Mouse (Mus musculus) C2C12 (cell line): ENCODE data around the gene Fbxl17. TPM values are rescaled to one million over a fixed set of nuclear protein-coding genes. Genes with fewer than 3 reads are reported as not detected.

Experiments
- H3K27me3 ChIP-seq: one replicate; pipeline ENCODE4 v1.6.1; 2011; ENCODE audit not compliant: control insufficient read depth, insufficient read depth, insufficient read length
- H3K36me3 ChIP-seq: one replicate; pipeline ENCODE4 v1.6.1; 2011; ENCODE audit not compliant: control insufficient read depth, insufficient read depth
- H3K4me3 ChIP-seq: one replicate; pipeline ENCODE4 v1.5.1; 2011; ENCODE audit warnings: mild to moderate bottlenecking, control low read depth; ENCODE audit not compliant: poor library complexity, insufficient read depth, severe bottlenecking
- H3K79me2 ChIP-seq: one replicate; pipeline ENCODE4 v1.6.1; 2011; ENCODE audit not compliant: control insufficient read depth, insufficient read depth
- H3K79me3 ChIP-seq: one replicate; pipeline ENCODE4 v1.6.1; 2011; ENCODE audit warnings: low read depth, control low read depth
- H3ac ChIP-seq: one replicate; pipeline ENCODE3; 2011; ENCODE audit warnings: low read depth; ENCODE audit not compliant: control insufficient read depth, insufficient read length
- CEBPB ChIP-seq: IDR thresholded peaks from one replicate; pipeline ENCODE4 v1.6.1; 2011; ENCODE audit warnings: low read depth, mild to moderate bottlenecking, control low read depth, moderate library complexity
- CTCF ChIP-seq: IDR thresholded peaks from one replicate; pipeline ENCODE4 v1.5.1; 2011; ENCODE audit not compliant: control insufficient read depth, insufficient read depth, insufficient read length
- FOSL1 ChIP-seq: IDR thresholded peaks from one replicate; pipeline ENCODE4 v1.8.0; 2011; ENCODE audit warnings: mild to moderate bottlenecking, low read length; ENCODE audit not compliant: poor library complexity, insufficient read depth, severe bottlenecking
- MAX ChIP-seq: IDR thresholded peaks from one replicate; pipeline ENCODE4 v1.6.1; 2011; ENCODE audit warnings: mild to moderate bottlenecking, control low read depth
- MYOD1 ChIP-seq: IDR thresholded peaks from one replicate; pipeline ENCODE4 v1.6.1; 2011; ENCODE audit warnings: low read depth; ENCODE audit not compliant: control insufficient read depth, insufficient read length
- MYOG ChIP-seq: IDR thresholded peaks from one replicate; pipeline ENCODE4 v1.6.1; 2011; ENCODE audit not compliant: control insufficient read depth, insufficient read length; ENCODE audit errors: extremely low read depth
- USF1 ChIP-seq: IDR thresholded peaks from one replicate; pipeline ENCODE4 v1.6.1; 2011; ENCODE audit warnings: low read depth, mild to moderate bottlenecking, control low read depth, moderate library complexity
- polyA plus RNA-seq: library from polyadenylated mRNA; unstranded; fragments of >200 nt; fragmentation: generic; extraction: Trizol; gene quantifications from one replicate; pipeline ENCODE4 v1.2.1, GENCODE M21; 2012; ENCODE audit warnings: missing spikeins

Fbxl17 gene
- polyA plus RNA-seq, 1 experiment, result 6.3 TPM

DNA sequence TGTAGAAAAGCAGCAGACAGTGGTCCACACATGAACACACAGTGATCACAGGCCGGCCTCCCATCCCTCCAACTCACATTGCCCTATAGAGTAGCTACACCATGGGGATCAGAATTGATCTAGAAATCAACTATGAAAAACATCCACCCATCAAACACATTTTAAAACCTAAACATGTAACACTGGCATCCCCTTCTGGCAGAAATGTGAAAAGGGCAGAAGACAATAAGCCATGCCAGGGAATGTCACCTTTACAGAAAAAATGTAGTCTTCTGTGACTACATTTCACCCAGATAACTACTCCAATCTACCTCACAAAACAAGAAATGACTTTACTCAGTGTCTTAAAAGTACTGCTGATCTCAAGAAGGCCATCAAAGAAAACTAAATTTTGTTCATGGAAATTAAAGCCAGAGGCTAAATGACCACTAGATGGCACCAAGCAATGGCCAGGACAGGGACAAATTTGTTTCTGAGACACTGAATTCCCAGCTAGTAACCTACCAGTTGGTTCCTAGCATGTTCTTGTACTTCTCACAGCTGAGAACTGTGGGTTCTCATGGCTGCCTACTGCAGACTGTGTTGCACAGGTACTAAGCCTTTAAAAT lies 85.7 kb downstream of the Fbxl17 start:
- H3K4me3 ChIP-seq, result no peak overlapping the region
- H3K27me3 ChIP-seq, result no peaks in the 10 kb centered on the region
- no peak overlapping the region for H3ac ChIP-seq
- no peaks in the 10 kb centered on the region for H3K79me3 ChIP-seq
- no peaks in the 10 kb centered on the region for H3K79me2 ChIP-seq
- no peak for TF ChIP-seq CTCF
- no peak for TF ChIP-seq FOSL1
- no peak for TF ChIP-seq USF1
- no peaks in the 10 kb centered on the region for H3K36me3 ChIP-seq

DNA sequence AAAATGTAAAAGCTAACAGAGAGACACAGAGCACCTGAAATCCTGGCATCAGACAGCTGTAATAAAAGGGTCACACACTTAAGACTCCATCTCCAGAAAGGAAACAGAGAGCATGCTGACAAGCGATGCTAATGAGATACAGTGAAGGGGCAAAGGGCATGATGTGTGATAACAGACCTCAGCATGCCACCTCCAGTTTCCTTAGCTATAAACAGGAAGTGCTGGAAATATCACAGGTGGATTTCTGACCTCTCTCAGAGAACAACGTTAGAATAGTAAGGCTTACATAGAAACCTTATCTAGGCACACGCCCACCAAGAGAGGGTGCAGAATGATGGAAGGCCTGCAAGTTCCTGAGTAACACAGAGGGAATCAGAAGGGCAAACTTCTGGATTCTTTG lies 88.3 kb downstream of the Fbxl17 start:
- Histone ChIP-seq H3K79me2 (no peaks in the 10 kb centered on the region), H3K27me3 (no peaks in the 10 kb centered on the region), H3K4me3 (no peak overlapping the region), H3K79me3 (no peaks in the 10 kb centered on the region), H3K36me3 (no peaks in the 10 kb centered on the region), H3ac (no peak overlapping the region)
- TF ChIP-seq MYOD1 (no peak), CTCF (no peak), USF1 (no peak), CEBPB (no peak), MYOG (no peak), FOSL1 (no peak), MAX (no peak)

DNA sequence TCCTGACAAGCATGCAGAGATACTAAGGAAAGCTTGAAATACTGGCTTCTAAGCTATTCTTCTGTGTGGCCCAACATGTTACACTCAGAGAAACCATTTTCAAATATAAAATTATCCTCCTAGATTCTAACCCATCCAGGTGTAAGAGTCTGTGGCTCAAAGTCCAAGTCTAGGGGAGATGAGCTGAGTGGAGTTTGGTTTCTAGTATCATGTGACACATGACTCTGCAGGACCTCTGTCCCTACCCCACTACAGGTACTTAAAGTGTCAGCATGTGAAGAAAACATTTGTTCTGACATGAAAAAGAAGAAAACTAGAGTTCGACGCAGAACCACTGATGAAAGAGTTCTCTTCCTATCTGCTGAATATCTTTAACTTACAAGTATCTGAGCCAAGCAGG lies 89.7 kb downstream of the Fbxl17 start:
- no peaks in the 10 kb centered on the region for H3K79me2 ChIP-seq
- H3K4me3 ChIP-seq, result no peak overlapping the region
- H3K79me3 ChIP-seq, result no peaks in the 10 kb centered on the region
- no peaks in the 10 kb centered on the region for H3K27me3 ChIP-seq
- no peaks in the 10 kb centered on the region for H3K36me3 ChIP-seq
- TF ChIP-seq MYOG (no peak), CTCF (no peak), MYOD1 (no peak), FOSL1 (no peak), MAX (no peak)
- H3ac ChIP-seq, result no peak overlapping the region

DNA sequence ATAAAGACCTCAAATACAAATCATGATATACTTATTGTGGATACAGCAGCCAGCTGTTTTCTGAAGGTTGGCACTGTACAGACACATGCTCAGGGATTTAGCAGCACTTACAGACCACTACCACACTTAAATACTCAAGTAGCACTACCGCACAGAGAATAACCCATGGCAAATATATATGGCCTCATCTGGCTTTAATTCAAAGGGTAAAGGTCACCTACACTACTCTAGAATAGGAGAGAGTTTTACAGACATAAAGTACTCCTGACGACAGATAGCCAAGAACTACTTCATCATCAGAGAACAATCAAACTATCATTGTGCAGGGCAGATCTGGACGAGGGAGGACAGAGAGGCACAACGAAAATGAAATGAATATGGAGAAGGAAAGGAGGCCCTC lies 93.9 kb downstream of the Fbxl17 start:
- H3K36me3 ChIP-seq, result no peaks in the 10 kb centered on the region
- no peaks in the 10 kb centered on the region for H3K79me2 ChIP-seq
- H3K79me3 ChIP-seq, result no peaks in the 10 kb centered on the region
- H3K27me3 ChIP-seq, result no peaks in the 10 kb centered on the region
- H3ac ChIP-seq, result no peak overlapping the region
- H3K4me3 ChIP-seq, result no peak overlapping the region
- TF ChIP-seq MYOD1, result no peak
- TF ChIP-seq CEBPB, result no peak
- TF ChIP-seq USF1, result no peak

DNA sequence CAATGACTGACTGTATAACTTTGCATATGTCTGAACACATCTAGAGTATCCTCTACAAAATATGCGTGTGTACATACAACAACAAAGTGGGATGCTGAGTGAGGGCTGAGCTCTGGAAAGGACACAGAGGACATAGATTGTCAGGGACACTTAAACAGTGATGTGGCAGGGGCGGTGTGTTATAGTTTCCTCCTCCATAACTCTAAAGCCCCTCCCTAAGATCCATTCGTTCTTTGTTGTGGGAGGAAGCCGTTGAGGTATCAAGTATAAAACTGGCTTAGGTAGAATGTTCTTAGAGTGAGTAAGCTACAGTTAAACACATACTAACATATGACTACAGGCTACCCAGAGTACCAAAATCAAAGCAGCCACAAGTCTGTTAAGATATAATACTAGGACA lies 94.3 kb downstream of the Fbxl17 start:
- no peak overlapping the region for H3K4me3 ChIP-seq
- no peaks in the 10 kb centered on the region for H3K79me2 ChIP-seq
- H3K27me3 ChIP-seq, result no peaks in the 10 kb centered on the region
- no peak overlapping the region for H3ac ChIP-seq
- TF ChIP-seq FOSL1, result no peak
- TF ChIP-seq CTCF, result no peak
- TF ChIP-seq MAX, result no peak
- no peak for TF ChIP-seq USF1
- TF ChIP-seq MYOD1, result no peak
- TF ChIP-seq MYOG, result no peak
- no peak for TF ChIP-seq CEBPB
- H3K79me3 ChIP-seq, result no peaks in the 10 kb centered on the region
- no peaks in the 10 kb centered on the region for H3K36me3 ChIP-seq

DNA sequence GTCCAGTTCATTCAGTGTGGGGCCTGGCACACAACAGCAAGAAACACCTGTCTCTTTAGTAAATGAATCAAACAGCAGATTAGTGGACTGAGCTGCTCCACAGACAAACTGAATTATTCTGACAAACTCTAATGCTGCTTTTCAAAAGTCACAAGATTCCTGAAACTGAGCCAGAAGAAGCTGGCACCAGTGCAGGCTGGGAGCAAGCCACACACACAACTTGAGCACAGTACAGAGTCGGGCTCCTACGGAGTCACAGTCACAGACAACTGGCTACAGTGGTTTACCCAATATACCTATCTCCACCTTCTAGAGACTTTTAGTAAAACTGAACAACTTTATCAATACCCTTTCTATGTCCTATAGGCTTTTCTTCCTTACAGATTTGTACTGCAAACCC lies 94.8 kb downstream of the Fbxl17 start:
- H3K4me3 ChIP-seq, result no peak overlapping the region
- H3K79me2 ChIP-seq, result no peaks in the 10 kb centered on the region
- no peaks in the 10 kb centered on the region for H3K27me3 ChIP-seq
- no peaks in the 10 kb centered on the region for H3K36me3 ChIP-seq
- TF ChIP-seq FOSL1 (no peak), MAX (no peak), MYOD1 (no peak), CEBPB (no peak), CTCF (no peak), MYOG (no peak), USF1 (no peak)
- no peak overlapping the region for H3ac ChIP-seq
- H3K79me3 ChIP-seq, result no peaks in the 10 kb centered on the region
